ENCODE assay signal across 36 mouse cellular contexts in the genomic region with DNA sequence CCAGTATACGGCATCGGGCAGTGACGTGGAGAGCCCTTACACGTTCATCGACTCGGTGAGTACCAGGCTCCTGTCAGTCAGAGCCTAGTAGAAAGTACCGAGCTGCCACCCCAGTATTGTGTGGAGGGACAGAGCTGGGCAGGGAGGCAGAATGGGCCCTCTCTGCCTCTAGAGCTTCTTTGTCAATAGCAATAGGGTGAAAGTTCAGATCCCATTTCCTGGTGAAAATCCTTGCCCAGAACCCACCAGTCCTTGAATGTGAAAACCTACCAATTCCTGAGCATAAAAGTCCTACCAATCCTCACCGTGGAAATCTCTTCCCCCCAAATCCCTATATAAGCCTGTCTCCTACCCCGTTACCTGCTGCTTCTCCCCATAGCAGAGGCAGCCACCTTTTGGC. TPM values are rescaled to one million over a fixed set of nuclear protein-coding genes. Genes with fewer than 3 reads are reported as not detected.
A peak's percentile ranks its signal among the peaks of the same experiment; 100 is the strongest.
DNase-seq lines count a peak whose midpoint lies in the region; ATAC-seq and TF ChIP-seq lines count a peak whose summit lies in the region.
"Had no signal": no experiment of that assay in that cellular context is flagged by ENCODE, and none has a peak within 500 bp of the region (broad histone marks: within the 10 kb centered on the region; RNA-seq: fewer than 3 reads in every experiment).

No protein-coding gene starts in this region.

- peaks cover 94% of the 10 kb centered on the region for H3K36me3 ChIP-seq in heart, embryonic 10.5 days
- H3K36me3 ChIP-seq in heart, embryonic 13.5 days, result peaks cover 99% of the 10 kb centered on the region
- no peaks in the 10 kb centered on the region; the same call in none of the 2 replicates for H3K36me3 ChIP-seq in heart, adult 2 months (ENCODE audit: control insufficient read depth, insufficient read depth, low read length)
- peaks cover 67% of the 10 kb centered on the region for H3K36me3 ChIP-seq in heart, embryonic 16.5 days (ENCODE audit: control insufficient read depth, insufficient read depth)
- no peaks in the 10 kb centered on the region for H3K36me3 ChIP-seq in midbrain, embryonic 11.5 days (ENCODE audit: control insufficient read depth, insufficient read depth, low read length)
- no peaks in the 10 kb centered on the region for H3K36me3 ChIP-seq in midbrain, embryonic 13.5 days
- H3K36me3 ChIP-seq: G1E; hindbrain, embryonic 12.5 days; hindbrain, embryonic 15.5 days had no signal

- intact Hi-C loops in heart, adult 2 months (cut with DNase I), result loop anchor here (5.0 kb wide), 1 partner anchor 33 kb away; a partner anchor contains a TSS

- no peaks in the 10 kb centered on the region for H3K9me3 ChIP-seq in heart, embryonic 10.5 days
- H3K9me3 ChIP-seq in heart, embryonic 13.5 days, result no peaks in the 10 kb centered on the region
- no peaks in the 10 kb centered on the region for H3K9me3 ChIP-seq in heart, embryonic 16.5 days (replicated peaks; ENCODE audit: control insufficient read depth, low read length)
- no peaks in the 10 kb centered on the region for H3K9me3 ChIP-seq in midbrain, embryonic 11.5 days (ENCODE audit: control insufficient read depth, low read length)
- no peaks in the 10 kb centered on the region for H3K9me3 ChIP-seq in midbrain, embryonic 13.5 days
- H3K9me3 ChIP-seq: embryonic facial prominence, embryonic 12.5 days; embryonic facial prominence, embryonic 15.5 days; G1E; hindbrain, embryonic 12.5 days; hindbrain, embryonic 15.5 days; kidney, embryonic 15.5 days had no signal

- peak overlapping the region; percentile 77 for H3K27ac ChIP-seq in heart, embryonic 10.5 days
- peak overlapping the region; percentile 85 for H3K27ac ChIP-seq in heart, embryonic 13.5 days (replicated peaks)
- no peak overlapping the region for H3K27ac ChIP-seq in heart, adult 2 months
- H3K27ac ChIP-seq in heart, embryonic 16.5 days (ENCODE audit: low read length), result peak overlapping the region; percentile 80
- H3K27ac ChIP-seq in midbrain, embryonic 11.5 days (ENCODE audit: low read depth, low read length), result no peak overlapping the region
- no peak overlapping the region for H3K27ac ChIP-seq in midbrain, embryonic 13.5 days
- H3K27ac ChIP-seq: embryonic facial prominence, embryonic 12.5 days; embryonic facial prominence, embryonic 15.5 days; gastrocnemius, adult 2 months; hindbrain, embryonic 12.5 days; hindbrain, embryonic 15.5 days; kidney, embryonic 15.5 days had no signal

- TF ChIP-seq EP300 in heart, adult 2 months (IDR thresholded peaks at IDR 0.05; ENCODE audit: insufficient read depth, low read depth, low read length), result no peak

- no peak overlapping the region for H3K4me2 ChIP-seq in heart, embryonic 13.5 days
- no peak overlapping the region for H3K4me2 ChIP-seq in heart, embryonic 16.5 days (ENCODE audit: low read depth, low read length)
- H3K4me2 ChIP-seq in midbrain, embryonic 11.5 days, result no peak overlapping the region
- no peak overlapping the region for H3K4me2 ChIP-seq in midbrain, embryonic 13.5 days (replicated peaks)
- H3K4me2 ChIP-seq: embryonic facial prominence, embryonic 12.5 days; embryonic facial prominence, embryonic 15.5 days; hindbrain, embryonic 12.5 days; hindbrain, embryonic 15.5 days; kidney, embryonic 15.5 days had no signal

- H3K9ac ChIP-seq in heart, embryonic 13.5 days, result peak overlapping the region; percentile 47; the same call in 1 of the 2 replicates
- no peak overlapping the region for H3K9ac ChIP-seq in heart, adult 2 months (ENCODE audit: low read depth, low read length)
- peak overlapping the region; percentile 53; the same call in 1 of the 2 replicates for H3K9ac ChIP-seq in heart, embryonic 16.5 days (ENCODE audit: low read length)
- no peak overlapping the region for H3K9ac ChIP-seq in midbrain, embryonic 11.5 days (ENCODE audit: low read length)
- no peak overlapping the region for H3K9ac ChIP-seq in midbrain, embryonic 13.5 days (replicated peaks)
- H3K9ac ChIP-seq: embryonic facial prominence, embryonic 12.5 days; embryonic facial prominence, embryonic 15.5 days; forebrain, postnatal 0 days; hindbrain, embryonic 12.5 days; hindbrain, embryonic 15.5 days; kidney, embryonic 15.5 days had no signal

- TF ChIP-seq CTCF in heart, adult 2 months (IDR thresholded peaks at IDR 0.05), result no peak

- peaks cover 31% of the 10 kb centered on the region for H3K4me1 ChIP-seq in heart, embryonic 10.5 days
- peaks cover 50% of the 10 kb centered on the region for H3K4me1 ChIP-seq in heart, embryonic 13.5 days
- peaks cover 5% of the 10 kb centered on the region for H3K4me1 ChIP-seq in heart, adult 2 months (ENCODE audit: control insufficient read depth, insufficient read depth, low read length)
- H3K4me1 ChIP-seq in heart, embryonic 16.5 days (ENCODE audit: control insufficient read depth, insufficient read depth, low read length), result peaks cover 27% of the 10 kb centered on the region
- no peaks in the 10 kb centered on the region for H3K4me1 ChIP-seq in midbrain, embryonic 11.5 days (ENCODE audit: control insufficient read depth, insufficient read depth, low read length)
- H3K4me1 ChIP-seq in midbrain, embryonic 13.5 days (replicated peaks), result no peaks in the 10 kb centered on the region
- H3K4me1 ChIP-seq: hindbrain, embryonic 12.5 days had no signal

- WGBS in heart, embryonic 10.5 days, result 88% methylated on average over 9 of the region's 9 CpGs
- 75% methylated on average over 9 of the region's 9 CpGs for whole genome bisulfite sequencing in heart, embryonic 13.5 days
- 74% methylated on average over 9 of the region's 9 CpGs for WGBS in heart, adult 2 months
- 77% methylated on average over 9 of the region's 9 CpGs for WGBS in heart, embryonic 16.5 days
- 91% methylated on average over 9 of the region's 9 CpGs for WGBS in midbrain, embryonic 11.5 days
- 96% methylated on average over 9 of the region's 9 CpGs for WGBS in midbrain, embryonic 13.5 days

- no peak overlapping the region for H3K4me3 ChIP-seq in heart, embryonic 10.5 days
- no peak overlapping the region for H3K4me3 ChIP-seq in heart, embryonic 13.5 days
- H3K4me3 ChIP-seq in heart, adult 2 months, result no peak overlapping the region
- no peak overlapping the region for H3K4me3 ChIP-seq in heart, embryonic 16.5 days (ENCODE audit: low read length)
- no peak overlapping the region for H3K4me3 ChIP-seq in midbrain, embryonic 11.5 days (ENCODE audit: low read depth, low read length)
- H3K4me3 ChIP-seq in midbrain, embryonic 13.5 days (replicated peaks), result no peak overlapping the region
- H3K4me3 ChIP-seq: embryonic facial prominence, embryonic 12.5 days; embryonic facial prominence, embryonic 15.5 days; gastrocnemius, adult 2 months; hindbrain, embryonic 12.5 days; hindbrain, embryonic 15.5 days; kidney, embryonic 15.5 days had no signal

- no peaks in the 10 kb centered on the region for H3K79me2 ChIP-seq in heart, adult 2 months (replicated peaks; ENCODE audit: control insufficient read depth, insufficient read depth, low read length)

- no peak for TF ChIP-seq POLR2A in heart, adult 2 months (IDR thresholded peaks at IDR 0.05; ENCODE audit: insufficient read depth, low read depth, low read length)

- ATAC-seq in heart, embryonic 13.5 days (ENCODE audit: extremely low read depth, insufficient number of reproducible peaks, low FRiP score, low TSS enrichment), result no peak
- no peak for ATAC-seq in heart, embryonic 16.5 days (replicated peaks; ENCODE audit: extremely low read depth, insufficient read depth, low FRiP score)
- no peak for ATAC-seq in midbrain, embryonic 11.5 days (ENCODE audit: low FRiP score)
- ATAC-seq in midbrain, embryonic 13.5 days, result no peak
- ATAC-seq: forebrain, embryonic 14.5 days; forebrain, postnatal 0 days; intestine, postnatal 0 days; Patski had no signal

- no peak for DNase-seq in heart, embryonic 10.5 days (ENCODE audit: low spot score)
- no peak for DNase-seq in heart, adult 18-20 months
- no peak for DNase-seq in heart, adult 2 months
- no peak for DNase-seq in heart, adult 8-10 months (ENCODE audit: low spot score)
- DNase-seq in midbrain, embryonic 11.5 days (ENCODE audit: low spot score, missing footprints), result peak; percentile 61
- DNase-seq: B cell, adult 2 months; cerebellum, adult 11 months; cerebellum, adult 2 months; cerebellum, adult 9-11 months; cerebellum, postnatal 25 days; forebrain, postnatal 0 days; gastrocnemius, postnatal 14 days; kidney, adult 8-10 months had no signal

- no peaks in the 10 kb centered on the region for H3K27me3 ChIP-seq in heart, embryonic 10.5 days (ENCODE audit: insufficient read depth, poor library complexity, severe bottlenecking)
- H3K27me3 ChIP-seq in heart, embryonic 13.5 days (replicated peaks), result no peaks in the 10 kb centered on the region
- H3K27me3 ChIP-seq in heart, adult 2 months (ENCODE audit: control insufficient read depth, insufficient read depth, low read length), result no peaks in the 10 kb centered on the region
- H3K27me3 ChIP-seq in heart, embryonic 16.5 days (ENCODE audit: control insufficient read depth, insufficient read depth, low read length), result no peaks in the 10 kb centered on the region
- no peaks in the 10 kb centered on the region for H3K27me3 ChIP-seq in midbrain, embryonic 11.5 days (ENCODE audit: control insufficient read depth, insufficient read depth, low read length)
- H3K27me3 ChIP-seq in midbrain, embryonic 13.5 days, result no peaks in the 10 kb centered on the region
- H3K27me3 ChIP-seq: CH12.LX; embryonic facial prominence, embryonic 12.5 days; embryonic facial prominence, embryonic 15.5 days; hindbrain, embryonic 12.5 days; hindbrain, embryonic 15.5 days; kidney, embryonic 15.5 days; Patski had no signal

RNA-seq across cellular contexts. Expression of a gene that starts 35.2 kb away (rescaled TPM):
- 66.1 and 102 TPM in 2 replicates for polyA plus RNA-seq in heart, embryonic 10.5 days (2016; fragmentation: Nextera tagmentation; extraction: Ambion mirVana)
- 10 to 100 TPM; 49.0 to 56.0 TPM for total RNA-seq in heart, adult 18-20 months (2021)
- 90.6 and 91.3 TPM in 2 replicates for polyA plus RNA-seq in heart, embryonic 13.5 days (2015; fragmentation: Nextera tagmentation; extraction: Ambion mirVana)
- 10 to 100 TPM; 55.3 to 58.1 TPM for total RNA-seq in heart, adult 2 months (2021)
- 25.1 and 44.1 TPM in 2 replicates for polyA plus RNA-seq in heart, adult 2 months (2012; rRNA removed)
- 92.1 and 113 TPM in 2 replicates for polyA plus RNA-seq in heart, embryonic 16.5 days (2015; fragmentation: Nextera tagmentation; extraction: Ambion mirVana)
- 10 to 100 TPM; 44.0 to 51.1 (median 48.7) TPM for total RNA-seq in heart, adult 8-10 months (2022)
- polyA plus RNA-seq in midbrain, embryonic 11.5 days (2014; fragmentation: Nextera tagmentation; extraction: Ambion mirVana), result 17.3 and 18.5 TPM in 2 replicates
- 12.4 and 15.4 TPM in 2 replicates for polyA plus RNA-seq in midbrain, embryonic 13.5 days (2015; fragmentation: Nextera tagmentation; extraction: Ambion mirVana)
- total RNA-seq: hematopoietic stem cell, adult 5-6 weeks had no signal
- polyA plus RNA-seq: G1E had no signal

RNA-seq across cellular contexts. Expression of a gene that starts 51.0 kb away (rescaled TPM):
- 166 and 209 TPM in 2 replicates for polyA plus RNA-seq in heart, embryonic 10.5 days (2016; fragmentation: Nextera tagmentation; extraction: Ambion mirVana)
- total RNA-seq in heart, adult 18-20 months (2021), result 100 to 1,000 TPM; 445 to 463 TPM
- polyA plus RNA-seq in heart, embryonic 13.5 days (2015; fragmentation: Nextera tagmentation; extraction: Ambion mirVana), result 179 and 190 TPM in 2 replicates
- total RNA-seq in heart, adult 2 months (2021), result 100 to 1,000 TPM; 374 to 406 TPM
- 85.0 and 180 TPM in 2 replicates for polyA plus RNA-seq in heart, adult 2 months (2012; rRNA removed)
- polyA plus RNA-seq in heart, embryonic 16.5 days (2015; fragmentation: Nextera tagmentation; extraction: Ambion mirVana), result 246 and 263 TPM in 2 replicates
- total RNA-seq in heart, adult 8-10 months (2022), result 100 to 1,000 TPM; 368 to 419 (median 398) TPM
- 159 and 186 TPM in 2 replicates for polyA plus RNA-seq in midbrain, embryonic 11.5 days (2014; fragmentation: Nextera tagmentation; extraction: Ambion mirVana)
- 125 and 130 TPM in 2 replicates for polyA plus RNA-seq in midbrain, embryonic 13.5 days (2015; fragmentation: Nextera tagmentation; extraction: Ambion mirVana)

RNA-seq across cellular contexts. Expression of a gene that starts 59.7 kb away (rescaled TPM):
- polyA plus RNA-seq in heart, embryonic 10.5 days (2016; fragmentation: Nextera tagmentation; extraction: Ambion mirVana), result not detected in 2 replicates
- not detected for total RNA-seq in heart, adult 18-20 months (2021)
- not detected in 2 replicates for polyA plus RNA-seq in heart, embryonic 13.5 days (2015; fragmentation: Nextera tagmentation; extraction: Ambion mirVana)
- total RNA-seq in heart, adult 2 months (2021), result not detected
- polyA plus RNA-seq in heart, adult 2 months (2012; rRNA removed), result not detected in 2 replicates
- polyA plus RNA-seq in heart, embryonic 16.5 days (2015; fragmentation: Nextera tagmentation; extraction: Ambion mirVana), result not detected in 2 replicates
- total RNA-seq in heart, adult 8-10 months (2022), result not detected
- not detected in 2 replicates for polyA plus RNA-seq in midbrain, embryonic 11.5 days (2014; fragmentation: Nextera tagmentation; extraction: Ambion mirVana)
- not detected in 2 replicates for polyA plus RNA-seq in midbrain, embryonic 13.5 days (2015; fragmentation: Nextera tagmentation; extraction: Ambion mirVana)
- total RNA-seq: adrenal gland, adult 18-20 months; adrenal gland, postnatal 10 days; adrenal gland, postnatal 36 days; CH12.LX; common myeloid progenitor, adult 5-6 weeks; forebrain, postnatal 0 days; G1E; gastrocnemius, adult 2 months; gastrocnemius, postnatal 14 days; gastrocnemius, postnatal 4 days; hematopoietic stem cell, adult 5-6 weeks had no signal
- polyA plus RNA-seq: cerebellum, adult 2 months; embryonic facial prominence, embryonic 12.5 days; embryonic facial prominence, embryonic 15.5 days; forebrain, embryonic 11.5 days; forebrain, embryonic 14.5 days; forebrain, postnatal 0 days; frontal cortex, adult 2 months; G1E; hindbrain, embryonic 12.5 days; hindbrain, embryonic 15.5 days; intestine, embryonic 14.5 days; intestine, postnatal 0 days; kidney, embryonic 15.5 days; Patski had no signal

Comparison
In these comparisons a context has a peak if more than half of its experiments do, and no peak if none do; other contexts are left out.
1. H3K27ac ChIP-seq: peak in heart, embryonic 10.5 days (single experiment), heart, embryonic 13.5 days (single experiment) and heart, embryonic 16.5 days (single experiment); none in heart, adult 2 months (single experiment), midbrain, embryonic 11.5 days (single experiment) and midbrain, embryonic 13.5 days (single experiment).
2. H3K9ac ChIP-seq: peak in heart, embryonic 13.5 days (single experiment) and heart, embryonic 16.5 days (single experiment); none in heart, adult 2 months (single experiment), midbrain, embryonic 11.5 days (single experiment) and midbrain, embryonic 13.5 days (single experiment).